Mouse (Mus musculus): Measurements from ENCODE around the gene C5ar1.

GRCm38 (mm10) chr7:16229869-16230268, 29.5 kb downstream of the C5ar1 start:
- TF ChIP-seq CTCF (conservative IDR thresholded peaks at IDR 0.05; ENCODE audit: low read length) (no peak), NANOG (IDR thresholded peaks at IDR 0.05; ENCODE audit: borderline replicate concordance, low read length) (no peak), POU5F1 (IDR thresholded peaks at IDR 0.05; ENCODE audit: borderline replicate concordance, low read length) (no peak)
